Mouse (Mus musculus) MEL (cell line): ENCODE measurements around the gene 4933405O20Rik. TPM values are rescaled to one million over a fixed set of nuclear protein-coding genes. Genes with fewer than 3 reads are reported as not detected.

ENCODE experiments used
- DNase-seq: peaks from one replicate; pipeline ENCODE4 v3.0.0; 2011; ENCODE audit warnings: low read depth, low spot score
- H3K27ac ChIP-seq: 2 replicates; pipeline ENCODE4 v1.5.1; 2012; ENCODE audit warnings: low read depth, mild to moderate bottlenecking, control low read depth, low read length, moderate library complexity; ENCODE audit not compliant: control insufficient read depth
- H3K27me3 ChIP-seq, 2 experiments: fragments of 150-350 bp in 1 of 2; sonication (generic) in 1 of 2; 2 replicates each; pipeline ENCODE4 v1.6.1; 2012; ENCODE audit warnings: low read length in 2 of 2, mild to moderate bottlenecking in 2 of 2, improper control_type of control experiment in 1 of 2, moderate library complexity in 1 of 2; ENCODE audit not compliant: insufficient read depth in 2 of 2, control insufficient read depth in 1 of 2
- H3K36me3 ChIP-seq, 2 experiments: 2 replicates each; pipeline ENCODE4 v1.6.1; 2012 to 2014; ENCODE audit warnings: low read length in 2 of 2, improper control_type of control experiment in 1 of 2, inconsistent platforms in 1 of 2, mild to moderate bottlenecking in 1 of 2; ENCODE audit not compliant: insufficient read depth in 2 of 2, control insufficient read depth in 1 of 2
- H3K4me1 ChIP-seq, 2 experiments: fragments of 150-350 bp in 1 of 2; sonication (generic) in 1 of 2; 2 replicates each; pipeline ENCODE4 v1.6.1; 2012; ENCODE audit warnings: low read length in 2 of 2, improper control_type of control experiment in 1 of 2, mild to moderate bottlenecking in 1 of 2; ENCODE audit not compliant: insufficient read depth in 2 of 2, control insufficient read depth in 1 of 2
- H3K4me3 ChIP-seq, 2 experiments: fragments of 150-350 bp in 1 of 2; sonication (generic) in 1 of 2; 2 replicates each; pipeline ENCODE4 v1.5.1; 2012; ENCODE audit warnings: low read depth in 2 of 2, low read length in 2 of 2, mild to moderate bottlenecking in 2 of 2, moderate library complexity in 2 of 2, control low read depth in 1 of 2, improper control_type of control experiment in 1 of 2; ENCODE audit not compliant: control insufficient read depth in 1 of 2, insufficient read depth in 1 of 2
- H3K79me2 ChIP-seq: 2 replicates; pipeline ENCODE4 v1.6.1; 2012; ENCODE audit warnings: mild to moderate bottlenecking, low read length, moderate library complexity; ENCODE audit not compliant: control insufficient read depth, poor library complexity, insufficient read depth
- H3K9ac ChIP-seq: 2 replicates; pipeline ENCODE4 v1.6.1; 2012; ENCODE audit warnings: low read depth, mild to moderate bottlenecking, control low read depth, low read length, moderate library complexity; ENCODE audit not compliant: control insufficient read depth, poor library complexity, severe bottlenecking
- H3K9me3 ChIP-seq: fragments of 150-350 bp; sonication (generic); replicated peaks from 2 replicates; pipeline ENCODE4 v1.6.1; 2012; ENCODE audit warnings: mild to moderate bottlenecking, low read length, improper control_type of control experiment, moderate library complexity; ENCODE audit not compliant: insufficient read depth
- BHLHE40 ChIP-seq: IDR thresholded peaks from 2 replicates; pipeline ENCODE4 v1.6.1; 2012; ENCODE audit warnings: low read depth, mild to moderate bottlenecking, inconsistent platforms, low read length, improper control_type of control experiment, borderline replicate concordance
- CHD1 ChIP-seq: IDR thresholded peaks from 2 replicates; pipeline ENCODE4 v1.6.1; 2012; ENCODE audit warnings: low read depth, mild to moderate bottlenecking, inconsistent platforms, low read length, improper control_type of control experiment
- E2F4 ChIP-seq: IDR thresholded peaks from 2 replicates; pipeline ENCODE4 v1.6.1; 2011; ENCODE audit warnings: low read depth, low read length, improper control_type of control experiment, borderline replicate concordance
- GATA1 ChIP-seq: IDR thresholded peaks from 2 replicates; pipeline ENCODE4 v1.6.1; 2011; ENCODE audit warnings: low read depth, low read length, improper control_type of control experiment
- HCFC1 ChIP-seq: IDR thresholded peaks from 2 replicates; pipeline ENCODE4 v1.6.1; 2012; ENCODE audit warnings: low read depth, mild to moderate bottlenecking, inconsistent platforms, low read length, improper control_type of control experiment, moderate library complexity
- MAX ChIP-seq: IDR thresholded peaks from 2 replicates; pipeline ENCODE4 v1.6.1; 2011; ENCODE audit warnings: low read length, improper control_type of control experiment
- MAZ ChIP-seq: IDR thresholded peaks from 2 replicates; pipeline ENCODE4 v1.6.1; 2012; ENCODE audit warnings: low read depth, mild to moderate bottlenecking, inconsistent platforms, low read length, improper control_type of control experiment
- MEF2A ChIP-seq: IDR thresholded peaks from 2 replicates; pipeline ENCODE4 v1.6.1; 2014; ENCODE audit warnings: low read depth, mild to moderate bottlenecking, inconsistent platforms, low read length, improper control_type of control experiment; ENCODE audit not compliant: poor library complexity, insufficient replicate concordance, severe bottlenecking; ENCODE audit errors: extremely low read depth
- MYC ChIP-seq: IDR thresholded peaks from 2 replicates; pipeline ENCODE4 v1.6.1; 2011; ENCODE audit warnings: low read depth, mild to moderate bottlenecking, low read length, improper control_type of control experiment, moderate library complexity
- POLR2AphosphoS5 ChIP-seq: IDR thresholded peaks from 2 replicates; pipeline ENCODE4 v1.6.1; 2012; ENCODE audit warnings: low read depth, borderline replicate concordance, mild to moderate bottlenecking, inconsistent platforms, low read length, moderate library complexity, mixed read lengths
- RAD21 ChIP-seq: IDR thresholded peaks from 2 replicates; pipeline ENCODE4 v1.6.1; 2011; ENCODE audit warnings: mild to moderate bottlenecking, low read depth, low read length, improper control_type of control experiment
- RCOR1 ChIP-seq: IDR thresholded peaks from 2 replicates; pipeline ENCODE4 v1.6.1; 2012; ENCODE audit warnings: low read depth, mild to moderate bottlenecking, inconsistent platforms, low read length, improper control_type of control experiment
- SMC3 ChIP-seq: IDR thresholded peaks from 2 replicates; pipeline ENCODE4 v1.6.1; 2011; ENCODE audit warnings: low read depth, low read length, improper control_type of control experiment
- TAL1 ChIP-seq: IDR thresholded peaks from 2 replicates; pipeline ENCODE4 v1.6.1; 2012; ENCODE audit warnings: mild to moderate bottlenecking, inconsistent platforms, low read length, moderate library complexity, mixed read lengths
- TBP ChIP-seq: IDR thresholded peaks from 2 replicates; pipeline ENCODE4 v1.8.0; 2011; ENCODE audit warnings: low read depth, low read length, improper control_type of control experiment
- ZC3H11A ChIP-seq: IDR thresholded peaks from 2 replicates; pipeline ENCODE4 v1.6.1; 2012; ENCODE audit warnings: low read depth, mild to moderate bottlenecking, inconsistent platforms, low read length, improper control_type of control experiment
- ZKSCAN1 ChIP-seq: IDR thresholded peaks from 2 replicates; pipeline ENCODE4 v1.6.1; 2012; ENCODE audit warnings: low read depth, mild to moderate bottlenecking, inconsistent platforms, low read length, improper control_type of control experiment, moderate library complexity
- polyA plus RNA-seq, 2 experiments: library from polyadenylated mRNA; stranded (reverse) in 1 of 2; unstranded in 1 of 2; fragments of >175 nt in 1 of 2; fragments of >200 nt in 1 of 2; gene quantifications; 2 replicates each; pipeline versions ENCODE4 v1.2.1 to v1.2.4; 2012; ENCODE audit warnings: low replicate concordance in 2 of 2, low read depth in 1 of 2; ENCODE audit not compliant: insufficient read length in 2 of 2, insufficient read depth in 1 of 2, missing spikeins in 1 of 2
- total RNA-seq: library from RNA; depleted of rRNA; stranded (reverse); fragments of 300-350 nt; gene quantifications from 2 replicates; pipeline ENCODE4 v1.2.3, GENCODE M21; 2012

4933405O20Rik gene
- total and polyA plus RNA-seq, 3 experiments, result not detected

- TF ChIP-seq CHD1, result no peak
- TF ChIP-seq HCFC1, result no peak
- TF ChIP-seq POLR2AphosphoS5, result no peak
- TF ChIP-seq SMC3, result no peak
- TF ChIP-seq GATA1, result no peak
- no peak for TF ChIP-seq MAX
- TF ChIP-seq BHLHE40, result no peak
- no peak for TF ChIP-seq E2F4
- no peak for TF ChIP-seq TAL1
- TF ChIP-seq ZC3H11A, result no peak
- TF ChIP-seq RAD21, result no peak
- no peak for TF ChIP-seq TBP
- no peak for TF ChIP-seq RCOR1
- no peak for TF ChIP-seq ZKSCAN1
- no peak for TF ChIP-seq MEF2A
- no peak for TF ChIP-seq MAZ
- no peak for TF ChIP-seq MYC
- H3K27me3 ChIP-seq, result no peaks in the 10 kb centered on the region
- no peak for DNase-seq
- H3K9me3 ChIP-seq, result no peaks in the 10 kb centered on the region
- H3K27ac ChIP-seq, result no peak overlapping the region
- H3K36me3 ChIP-seq, result no peaks in the 10 kb centered on the region
- H3K9ac ChIP-seq, result no peak overlapping the region
- no peaks in the 10 kb centered on the region for H3K4me1 ChIP-seq
- no peaks in the 10 kb centered on the region for H3K79me2 ChIP-seq
- no peak overlapping the region for H3K4me3 ChIP-seq
Observed at GRCm38 (mm10) chr7:50633147-50633546, 34.2 kb downstream of the 4933405O20Rik start.
